Mouse (Mus musculus) myocyte (in vitro differentiated cells): ENCODE results near the gene Stk38.

ENCODE experiments used
- CEBPB ChIP-seq: IDR thresholded peaks from 2 replicates; pipeline ENCODE4 v1.6.1; 2011; ENCODE audit warnings: mild to moderate bottlenecking, moderate library complexity; ENCODE audit not compliant: poor library complexity, insufficient read depth, severe bottlenecking
- E2F4 ChIP-seq: IDR thresholded peaks from one replicate; pipeline ENCODE4 v1.6.1; 2011; ENCODE audit warnings: mild to moderate bottlenecking, control low read depth, moderate library complexity; ENCODE audit not compliant: insufficient read depth
- MAX ChIP-seq: IDR thresholded peaks from one replicate; pipeline ENCODE4 v1.6.1; 2011; ENCODE audit warnings: low read depth, mild to moderate bottlenecking, control low read depth
- MYOD1 ChIP-seq, 3 experiments: IDR thresholded peaks; one replicate each; pipeline ENCODE4 v1.6.1; 2011; ENCODE audit warnings: control low read depth in 2 of 3, low read depth in 2 of 3, mild to moderate bottlenecking in 2 of 3, moderate library complexity in 1 of 3; ENCODE audit not compliant: insufficient read length in 2 of 3, control insufficient read depth in 1 of 3
- MYOG ChIP-seq, 3 experiments: IDR thresholded peaks; one replicate each; pipeline ENCODE4 v1.6.1; 2011; ENCODE audit warnings: control low read depth in 2 of 3, low read depth in 2 of 3, mild to moderate bottlenecking in 2 of 3; ENCODE audit not compliant: insufficient read length in 2 of 3, control insufficient read depth in 1 of 3, insufficient read depth in 1 of 3
- POLR2A ChIP-seq: IDR thresholded peaks from one replicate; pipeline ENCODE4 v1.6.1; 2011; ENCODE audit warnings: low read depth, mild to moderate bottlenecking, control low read depth, moderate library complexity; ENCODE audit not compliant: insufficient read length
- POLR2AphosphoS2 ChIP-seq: IDR thresholded peaks from one replicate; pipeline ENCODE4 v1.6.1; 2011; ENCODE audit warnings: low read depth, control low read depth; ENCODE audit not compliant: insufficient read length
- SRF ChIP-seq: IDR thresholded peaks from one replicate; pipeline ENCODE4 v1.6.1; 2011; ENCODE audit warnings: low read depth; ENCODE audit not compliant: control insufficient read depth, insufficient read length
- TCF12 ChIP-seq: IDR thresholded peaks from one replicate; pipeline ENCODE4 v1.6.1; 2011; ENCODE audit warnings: mild to moderate bottlenecking, control low read depth; ENCODE audit not compliant: poor library complexity, insufficient read depth, severe bottlenecking
- TCF3 ChIP-seq: IDR thresholded peaks from one replicate; pipeline ENCODE4 v1.6.1; 2011; ENCODE audit warnings: low read depth, control low read depth; ENCODE audit not compliant: insufficient read length
- USF1 ChIP-seq: IDR thresholded peaks from one replicate; pipeline ENCODE4 v1.6.1; 2011; ENCODE audit warnings: low read depth, mild to moderate bottlenecking, control low read depth, moderate library complexity

GRCm38 (mm10) chr17:29015638-29016037 is 7.8 kb upstream of the Stk38 start:
- TF ChIP-seq POLR2A, result no peak
- TF ChIP-seq USF1, result no peak
- TF ChIP-seq MYOG (IDR thresholded peaks at IDR 0.05; ENCODE audit: control insufficient read depth in 1 of 3, insufficient read depth in 1 of 3, insufficient read length in 2 of 3, low read depth in 2 of 3), result no peak
- no peak for TF ChIP-seq CEBPB
- TF ChIP-seq MAX, result no peak
- no peak for TF ChIP-seq TCF12
- no peak for TF ChIP-seq E2F4
- no peak for TF ChIP-seq MYOD1 (IDR thresholded peaks at IDR 0.05; ENCODE audit: control insufficient read depth in 1 of 3, insufficient read length in 2 of 3, low read depth in 2 of 3)
- no peak for TF ChIP-seq POLR2AphosphoS2
- TF ChIP-seq SRF, result no peak
- TF ChIP-seq TCF3, result no peak
